In genomic region chr7:127761026-127761425, GRCm38 (mm10) we compare ENCODE assay signal across 8 mouse cellular contexts. TPM values are rescaled to one million over a fixed set of nuclear protein-coding genes. Genes with fewer than 3 reads are reported as not detected.
DNase-seq lines count a peak whose midpoint lies in the region; ATAC-seq and TF ChIP-seq lines count a peak whose summit lies in the region.

No protein-coding gene starts in this region.

- H3K9ac ChIP-seq in hindbrain, embryonic 14.5 days, result no peak overlapping the region
- H3K9ac ChIP-seq in hindbrain, embryonic 12.5 days, result no peak overlapping the region
- no peak overlapping the region for H3K9ac ChIP-seq in CH12.LX (ENCODE audit: insufficient read depth, low read depth)
- no peak overlapping the region for H3K9ac ChIP-seq in stomach, embryonic 15.5 days

- H3K27ac ChIP-seq in hindbrain, embryonic 14.5 days, result no peak overlapping the region
- H3K27ac ChIP-seq in hindbrain, embryonic 12.5 days, result no peak overlapping the region
- no peak overlapping the region for H3K27ac ChIP-seq in CH12.LX (ENCODE audit: insufficient read depth, low read depth)
- no peak overlapping the region for H3K27ac ChIP-seq in stomach, embryonic 15.5 days

- H3K27me3 ChIP-seq in hindbrain, embryonic 14.5 days (ENCODE audit: control insufficient read depth, insufficient read depth, low read length), result no peaks in the 10 kb centered on the region
- H3K27me3 ChIP-seq in hindbrain, embryonic 12.5 days, result no peaks in the 10 kb centered on the region
- H3K27me3 ChIP-seq in CH12.LX (replicated peaks), result no peaks in the 10 kb centered on the region
- H3K27me3 ChIP-seq in stomach, embryonic 15.5 days (replicated peaks), result no peaks in the 10 kb centered on the region

- peak; percentile 71 for DNase-seq in hindbrain, embryonic 14.5 days (ENCODE audit: low spot score)
- peak; percentile 57 for DNase-seq in CH12.LX (ENCODE audit: extremely low read depth)
- DNase-seq in brain, embryonic 14.5 days (ENCODE audit: low read depth), result peak; percentile 73
- DNase-seq in kidney, adult 9 months, result peak; percentile 79
- DNase-seq in lung, postnatal 10 days, result peak; percentile 86

- H3K4me2 ChIP-seq in hindbrain, embryonic 14.5 days (replicated peaks), result no peak overlapping the region
- no peak overlapping the region for H3K4me2 ChIP-seq in hindbrain, embryonic 12.5 days (replicated peaks)
- no peak overlapping the region for H3K4me2 ChIP-seq in CH12.LX (ENCODE audit: insufficient read depth, low read depth, poor library complexity, severe bottlenecking)
- no peak overlapping the region for H3K4me2 ChIP-seq in stomach, embryonic 15.5 days

- WGBS in hindbrain, embryonic 14.5 days, result 47% methylated on average over 7 of the region's 7 CpGs
- 44% methylated on average over 7 of the region's 7 CpGs for WGBS in hindbrain, embryonic 12.5 days
- 30% methylated on average over 7 of the region's 7 CpGs for WGBS in stomach, embryonic 15.5 days

- H3K4me3 ChIP-seq in hindbrain, embryonic 14.5 days (replicated peaks; ENCODE audit: low read length), result no peak overlapping the region
- no peak overlapping the region for H3K4me3 ChIP-seq in hindbrain, embryonic 12.5 days
- no peak overlapping the region for H3K4me3 ChIP-seq in CH12.LX (replicated peaks in 1 of 3; ENCODE audit: low read depth in 2 of 3, low read length in 2 of 3, poor library complexity in 1 of 3)
- H3K4me3 ChIP-seq in stomach, embryonic 15.5 days (replicated peaks), result no peak overlapping the region

- TF ChIP-seq CTCF in CH12.LX (conservative IDR thresholded peaks at IDR 0.05 in 1 of 2, IDR thresholded peaks at IDR 0.05 in 1 of 2; ENCODE audit: low read depth in 2 of 2, low read length in 2 of 2), result peak; percentile 88 to 93
- TF ChIP-seq CTCF in brain, embryonic 14.5 days (IDR thresholded peaks at IDR 0.05; ENCODE audit: borderline replicate concordance, extremely low read depth, insufficient read depth, insufficient read length), result peak; percentile 89

- no peak for TF ChIP-seq POLR2A in CH12.LX (IDR thresholded peaks at IDR 0.05; ENCODE audit: low read depth, low read length)
- TF ChIP-seq POLR2A in brain, embryonic 14.5 days (IDR thresholded peaks at IDR 0.05; ENCODE audit: borderline replicate concordance, extremely low read depth, insufficient read depth, insufficient read length, poor library complexity, severe bottlenecking), result no peak

- peaks cover 93% of the 10 kb centered on the region for H3K36me3 ChIP-seq in hindbrain, embryonic 14.5 days (replicated peaks; ENCODE audit: control insufficient read depth, insufficient read depth)
- peaks cover 78% of the 10 kb centered on the region for H3K36me3 ChIP-seq in hindbrain, embryonic 12.5 days
- peaks cover 24 to 67% of the 10 kb centered on the region in 2 experiments for H3K36me3 ChIP-seq in CH12.LX (replicated peaks in 1 of 2; ENCODE audit: control insufficient read depth in 1 of 2, insufficient read depth in 1 of 2, low read length in 1 of 2)
- H3K36me3 ChIP-seq in stomach, embryonic 15.5 days, result peaks cover 39% of the 10 kb centered on the region

- ATAC-seq in hindbrain, embryonic 14.5 days (ENCODE audit: low FRiP score), result no peak
- no peak for ATAC-seq in hindbrain, embryonic 12.5 days (ENCODE audit: low FRiP score)
- peak; percentile 62; the same call in 1 of the 2 replicates for ATAC-seq in frontal cortex, adult (ENCODE audit: low TSS enrichment)
- peak; percentile 57; the same call in 1 of the 2 replicates for ATAC-seq in stomach, embryonic 15.5 days (ENCODE audit: insufficient read depth, low FRiP score, low read depth)

- no peak for TF ChIP-seq EP300 in CH12.LX (IDR thresholded peaks at IDR 0.05; ENCODE audit: low read length)

- dilution Hi-C loops in CH12.LX (cut with MboI; ENCODE audit: extremely low pct_ligation_motif_present, extremely low pct_unique_long_range_greater_than_20kb, low sequenced_read_pairs), result no loop called here

- no peaks in the 10 kb centered on the region for H3K9me3 ChIP-seq in hindbrain, embryonic 14.5 days (ENCODE audit: control insufficient read depth, low read length)
- H3K9me3 ChIP-seq in hindbrain, embryonic 12.5 days (replicated peaks), result no peaks in the 10 kb centered on the region
- no peaks in the 10 kb centered on the region for H3K9me3 ChIP-seq in CH12.LX (replicated peaks; ENCODE audit: low read length)
- no peaks in the 10 kb centered on the region for H3K9me3 ChIP-seq in stomach, embryonic 15.5 days

- no peaks in the 10 kb centered on the region for H3K79me2 ChIP-seq in CH12.LX (replicated peaks; ENCODE audit: control insufficient read depth, extremely low read depth, insufficient read depth, poor library complexity, severe bottlenecking)

- in situ Hi-C loops in CH12.LX (cut with MboI; ENCODE audit: low pct_ligation_motif_present, low pct_unique_long_range_greater_than_20kb, low sequenced_read_pairs), result loop anchor here (5.0 to 25.0 kb wide), 2 partner anchors 399 to 659 kb away; no protein-coding TSS in a partner anchor

- H3K4me1 ChIP-seq in hindbrain, embryonic 14.5 days (replicated peaks; ENCODE audit: control insufficient read depth, insufficient read depth, low read length), result no peaks in the 10 kb centered on the region
- H3K4me1 ChIP-seq in hindbrain, embryonic 12.5 days, result peaks cover 10% of the 10 kb centered on the region
- peaks cover 0 to 42% of the 10 kb centered on the region in 2 experiments; a peak in 2 of 4 replicates for H3K4me1 ChIP-seq in CH12.LX (ENCODE audit: control insufficient read depth in 1 of 2, insufficient read depth in 2 of 2)
- peaks cover 10% of the 10 kb centered on the region; the same call in 1 of the 2 replicates for H3K4me1 ChIP-seq in stomach, embryonic 15.5 days

- peak; percentile 85 for TF ChIP-seq RAD21 in CH12.LX (IDR thresholded peaks at IDR 0.05; ENCODE audit: low read depth, low read length)

TF ChIP-seq in CH12.LX, 34 proteins besides CTCF, POLR2A, EP300 and RAD21:
- no peak for TF ChIP-seq PAX5 (IDR thresholded peaks at IDR 0.05; ENCODE audit: low read length)
- TF ChIP-seq ELF1 (IDR thresholded peaks at IDR 0.05; ENCODE audit: low read depth, low read length), result no peak
- TF ChIP-seq MYC (IDR thresholded peaks at IDR 0.05; ENCODE audit: low read depth, low read length), result peak; percentile 17; the same call in 1 of the 2 replicates
- no peak for TF ChIP-seq TBP (conservative IDR thresholded peaks at IDR 0.05; ENCODE audit: low read depth, low read length)
- TF ChIP-seq SMC3 (IDR thresholded peaks at IDR 0.05; ENCODE audit: low read depth, low read length), result peak; percentile 91
- peak; percentile 61 for TF ChIP-seq ZC3H11A (IDR thresholded peaks at IDR 0.05; ENCODE audit: low read depth, low read length)
- no peak for TF ChIP-seq NRF1 (IDR thresholded peaks at IDR 0.05; ENCODE audit: low read depth, low read length)
- no peak for TF ChIP-seq TCF12 (IDR thresholded peaks at IDR 0.05; ENCODE audit: low read depth, low read length)

RNA-seq across cellular contexts. Expression of gene Orai3, which starts 8.6 kb away (rescaled TPM):
- polyA plus RNA-seq in hindbrain, embryonic 14.5 days (2014; fragmentation: Nextera tagmentation; extraction: Ambion mirVana), result 4.8 and 7.3 TPM in 2 replicates
- polyA plus RNA-seq in hindbrain, embryonic 12.5 days (2016; fragmentation: Nextera tagmentation; extraction: Ambion mirVana), result 9.6 and 10.0 TPM in 2 replicates
- total RNA-seq in CH12.LX (2012; rRNA removed) (15.7 and 16.9 TPM in 2 replicates), CH12.LX (2014; rRNA removed) (9.3 and 11.6 TPM in 2 replicates)
- 7.5 and 10.3 TPM in 2 replicates for polyA plus RNA-seq in CH12.LX (2012; ENCODE audit: insufficient read length, low read depth)
- polyA plus RNA-seq in brain, embryonic 14.5 days (2012; rRNA removed), result 9.3 and 11.2 TPM in 2 replicates
- polyA plus RNA-seq in stomach, embryonic 15.5 days (2015; fragmentation: Nextera tagmentation; extraction: Ambion mirVana), result 29.2 and 29.6 TPM in 2 replicates

RNA-seq across cellular contexts. Expression of gene Setd1a, which starts 15.4 kb away (rescaled TPM):
- 18.7 and 19.1 TPM in 2 replicates for polyA plus RNA-seq in hindbrain, embryonic 14.5 days (2014; fragmentation: Nextera tagmentation; extraction: Ambion mirVana)
- 19.8 and 23.4 TPM in 2 replicates for polyA plus RNA-seq in hindbrain, embryonic 12.5 days (2016; fragmentation: Nextera tagmentation; extraction: Ambion mirVana)
- total RNA-seq in CH12.LX (2012; rRNA removed) (9.0 and 9.8 TPM in 2 replicates), CH12.LX (2014; rRNA removed) (3.2 and 4.5 TPM in 2 replicates)
- polyA plus RNA-seq in CH12.LX (2012; ENCODE audit: insufficient read length, low read depth), result 50.8 and 51.0 TPM in 2 replicates
- 8.9 and 23.2 TPM in 2 replicates for polyA plus RNA-seq in brain, embryonic 14.5 days (2012; rRNA removed)
- polyA plus RNA-seq in stomach, embryonic 15.5 days (2015; fragmentation: Nextera tagmentation; extraction: Ambion mirVana), result 21.1 and 25.0 TPM in 2 replicates

RNA-seq across cellular contexts. Expression of gene Fbxl19, which starts 16.7 kb away (rescaled TPM):
- 5.6 and 6.9 TPM in 2 replicates for polyA plus RNA-seq in hindbrain, embryonic 14.5 days (2014; fragmentation: Nextera tagmentation; extraction: Ambion mirVana)
- 10.7 and 11.4 TPM in 2 replicates for polyA plus RNA-seq in hindbrain, embryonic 12.5 days (2016; fragmentation: Nextera tagmentation; extraction: Ambion mirVana)
- total RNA-seq in CH12.LX (2012; rRNA removed) (25.1 and 28.2 TPM in 2 replicates), CH12.LX (2014; rRNA removed) (22.4 and 22.6 TPM in 2 replicates)
- 29.3 and 31.7 TPM in 2 replicates for polyA plus RNA-seq in CH12.LX (2012; ENCODE audit: insufficient read length, low read depth)
- 138 and 171 TPM in 2 replicates for polyA plus RNA-seq in brain, embryonic 14.5 days (2012; rRNA removed)
- 3.8 and 4.8 TPM in 2 replicates for polyA plus RNA-seq in stomach, embryonic 15.5 days (2015; fragmentation: Nextera tagmentation; extraction: Ambion mirVana)

RNA-seq across cellular contexts. Expression of gene Gm49388, which starts 24.4 kb away (rescaled TPM):
- not detected in 2 replicates for polyA plus RNA-seq in hindbrain, embryonic 14.5 days (2014; fragmentation: Nextera tagmentation; extraction: Ambion mirVana)
- polyA plus RNA-seq in hindbrain, embryonic 12.5 days (2016; fragmentation: Nextera tagmentation; extraction: Ambion mirVana), result not detected in 2 replicates
- total RNA-seq in CH12.LX (2012; rRNA removed) (0.98 and 2.2 TPM in 2 replicates), CH12.LX (2014; rRNA removed) (not detected in 2 replicates)
- 4.3 and 4.7 TPM in 2 replicates for polyA plus RNA-seq in CH12.LX (2012; ENCODE audit: insufficient read length, low read depth)
- polyA plus RNA-seq in brain, embryonic 14.5 days (2012; rRNA removed), result not detected in 2 replicates
- polyA plus RNA-seq in stomach, embryonic 15.5 days (2015; fragmentation: Nextera tagmentation; extraction: Ambion mirVana), result not detected in 2 replicates

RNA-seq across cellular contexts. Expression of gene Ctf2, which starts 29.1 kb away (rescaled TPM):
- polyA plus RNA-seq in hindbrain, embryonic 14.5 days (2014; fragmentation: Nextera tagmentation; extraction: Ambion mirVana), result 0.25 TPM in 1 of 2 replicates, not detected in the other
- 0.21 TPM in 1 of 2 replicates, not detected in the other for polyA plus RNA-seq in hindbrain, embryonic 12.5 days (2016; fragmentation: Nextera tagmentation; extraction: Ambion mirVana)
- total RNA-seq in CH12.LX (2012; rRNA removed), result 0.08 TPM in 1 of 2 replicates, not detected in the other
- not detected in 2 replicates for total RNA-seq in CH12.LX (2014; rRNA removed)
- polyA plus RNA-seq in CH12.LX (2012; ENCODE audit: insufficient read length, low read depth), result 0.36 TPM in 1 of 2 replicates, not detected in the other
- not detected in 2 replicates for polyA plus RNA-seq in brain, embryonic 14.5 days (2012; rRNA removed)
- 0.24 and 0.26 TPM in 2 replicates for polyA plus RNA-seq in stomach, embryonic 15.5 days (2015; fragmentation: Nextera tagmentation; extraction: Ambion mirVana)

Comparison
In these comparisons a context has a peak if more than half of its experiments do, and no peak if none do; other contexts are left out.
1. ATAC-seq: peak in frontal cortex, adult (single experiment) and stomach, embryonic 15.5 days (single experiment); none in hindbrain, embryonic 14.5 days (single experiment) and hindbrain, embryonic 12.5 days (single experiment).
2. Peak in every context shown above with its lines, with median percentiles within 50 percentile points of each other: DNase-seq.